Mouse (Mus musculus): ENCODE results near the gene Vmn1r221. TPM values are rescaled to one million over a fixed set of nuclear protein-coding genes. Genes with fewer than 3 reads are reported as not detected.

The Vmn1r221 gene
- polyA plus RNA-seq, 1 experiment from 2014 or later, result not detected

Other genes with a start within 250 kb of the Vmn1r221 start
- gene Vmn1r213, start 206.5 kb upstream of the Vmn1r221 start, polyA plus RNA-seq (2016; fragmentation: Nextera tagmentation; extraction: Ambion mirVana), result not detected in 2 replicates
- gene Vmn1r214, start 183.7 kb upstream of the Vmn1r221 start, polyA plus RNA-seq (2016; fragmentation: Nextera tagmentation; extraction: Ambion mirVana), result not detected in 2 replicates
- not detected in 2 replicates for gene Vmn1r215, start 146.1 kb upstream of the Vmn1r221 start, polyA plus RNA-seq (2016; fragmentation: Nextera tagmentation; extraction: Ambion mirVana)
- gene Vmn1r217, start 95.9 kb upstream of the Vmn1r221 start, polyA plus RNA-seq (2016; fragmentation: Nextera tagmentation; extraction: Ambion mirVana), result not detected in 2 replicates
- not detected in 2 replicates for gene Vmn1r218, start 81.0 kb upstream of the Vmn1r221 start, polyA plus RNA-seq (2016; fragmentation: Nextera tagmentation; extraction: Ambion mirVana)
- gene Vmn1r219, start 54.8 kb upstream of the Vmn1r221 start, polyA plus RNA-seq (2016; fragmentation: Nextera tagmentation; extraction: Ambion mirVana), result not detected in 2 replicates
- not detected in 2 replicates for gene Vmn1r220, start 26.2 kb upstream of the Vmn1r221 start, polyA plus RNA-seq (2016; fragmentation: Nextera tagmentation; extraction: Ambion mirVana)
- not detected in 2 replicates for gene Vmn1r222, start 21.8 kb downstream of the Vmn1r221 start, polyA plus RNA-seq (2016; fragmentation: Nextera tagmentation; extraction: Ambion mirVana)
- not detected in 2 replicates for gene Vmn1r223, start 33.0 kb downstream of the Vmn1r221 start, polyA plus RNA-seq (2016; fragmentation: Nextera tagmentation; extraction: Ambion mirVana)
- gene Zfp322a, start 155.1 kb downstream of the Vmn1r221 start, polyA plus RNA-seq (2016; fragmentation: Nextera tagmentation; extraction: Ambion mirVana), result 66.1 and 66.9 TPM in 2 replicates
- 10.1 and 12.3 TPM in 2 replicates for gene Abt1, start 209.7 kb downstream of the Vmn1r221 start, polyA plus RNA-seq (2016; fragmentation: Nextera tagmentation; extraction: Ambion mirVana)